Mouse (Mus musculus): ENCODE results near the gene Pmvk.

- no peak for TF ChIP-seq CTCF (IDR thresholded peaks at IDR 0.05; ENCODE audit: extremely low read depth, insufficient read depth, low read length)
- no peak for TF ChIP-seq POLR2A (IDR thresholded peaks at IDR 0.05; ENCODE audit: extremely low read depth, insufficient read depth, low read length)
These were observed 37.2 kb upstream of the Pmvk start for GRCm38 (mm10) chr3:89417131-89417530.
